Mouse (Mus musculus) MN1 (cell line): ENCODE results near the gene Cfap77.

Source experiments
- DNase-seq: peaks from one replicate; pipeline ENCODE4 v3.0.0-alpha.2; 2016; ENCODE audit warnings: low spot score

The Cfap77 gene

GRCm38 (mm10) chr2:28904786-28905185 is 150.1 kb downstream of the Cfap77 start:
- DNase-seq: no peak

GRCm38 (mm10) chr2:28903871-28904270 is 151.0 kb downstream of the Cfap77 start:
- no peak for DNase-seq

- no peak for DNase-seq
Observed at GRCm38 (mm10) chr2:28902291-28902690, 152.6 kb downstream of the Cfap77 start.

GRCm38 (mm10) chr2:28897340-28897899 is 157.4 kb downstream of the Cfap77 start:
- DNase-seq: no peak

- no peak for DNase-seq
Observed at GRCm38 (mm10) chr2:28895876-28896275, 159.0 kb downstream of the Cfap77 start.

GRCm38 (mm10) chr2:28893526-28893925 is 161.3 kb downstream of the Cfap77 start:
- DNase-seq: no peak

- no peak for DNase-seq
Observed at GRCm38 (mm10) chr2:28892796-28893195, 162.1 kb downstream of the Cfap77 start.

GRCm38 (mm10) chr2:28884914-28885313 is 170.0 kb downstream of the Cfap77 start:
- DNase-seq: no peak

GRCm38 (mm10) chr2:28882826-28883485 is 171.9 kb downstream of the Cfap77 start:
- DNase-seq: peak; percentile 58

GRCm38 (mm10) chr2:28882047-28882446 is 172.8 kb downstream of the Cfap77 start:
- DNase-seq: no peak

GRCm38 (mm10) chr2:28881275-28881674 is 173.6 kb downstream of the Cfap77 start:
- DNase-seq: no peak
